Mouse (Mus musculus): ENCODE results near the gene Tmem234.

Gene Tmem234

GRCm38 (mm10) chr4:129672083-129672877 lies 71.8 kb downstream of the Tmem234 start, which contains the start of gene Kpna6:
Gene Kpna6, minus strand, starts transcription at chr4:129672767.
- peak; percentile 96 for DNase-seq (ENCODE audit: low read depth, low spot score)

- no peak for DNase-seq (ENCODE audit: low read depth, low spot score)
Measured at GRCm38 (mm10) chr4:129672878-129673449, 72.5 kb downstream of the Tmem234 start.

Measured in ZHBTc4 (cell line).